Mouse (Mus musculus) thymus, postnatal 10 days (tissue): Measurements from ENCODE around the gene Clec1a.
"Not testable (repeated sequence)": the region's sequence is repeated elsewhere in the genome, so short reads cannot be mapped to it uniquely, and the experiment has no call there.

Experiments used
- DNase-seq, 2 experiments: peaks; one replicate each; pipeline ENCODE4 v3.0.0; 2021; ENCODE audit warnings: low spot score in 2 of 2

The Clec1a gene

DNA sequence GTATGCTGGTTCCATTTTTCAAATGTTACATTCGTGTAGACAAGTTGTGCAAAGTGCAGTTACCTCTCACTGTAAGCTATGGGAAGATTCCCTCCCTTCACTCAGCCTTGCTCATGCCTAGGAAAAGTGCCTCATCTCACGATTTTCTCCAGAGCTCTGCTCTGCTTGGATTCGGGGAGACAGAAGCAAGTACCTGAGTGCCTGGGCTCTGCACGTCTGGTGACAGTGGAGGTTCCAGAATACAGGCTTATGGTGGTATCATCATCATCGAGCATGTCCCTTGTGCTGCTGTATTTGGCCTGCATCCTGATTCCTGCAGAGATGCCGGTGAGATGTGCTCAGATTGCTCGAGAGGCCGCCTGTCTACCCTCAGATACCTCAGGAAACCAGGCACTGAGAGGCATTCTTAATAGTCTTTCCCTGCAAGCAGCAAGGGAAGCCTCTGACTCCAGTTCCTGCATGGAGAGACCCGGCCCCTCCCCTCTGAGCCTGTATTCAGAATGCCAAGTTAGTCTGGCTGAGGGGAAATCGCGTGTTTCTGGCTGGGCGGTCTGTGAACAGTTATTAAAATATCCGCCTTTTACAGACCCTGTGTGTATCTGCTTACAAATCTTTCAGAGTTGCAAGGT is at the start of gene Clec1a:
Gene Clec1a (minus strand): TSS at position 590 of the 629 bp plus-strand sequence.
- no peak for DNase-seq

DNA sequence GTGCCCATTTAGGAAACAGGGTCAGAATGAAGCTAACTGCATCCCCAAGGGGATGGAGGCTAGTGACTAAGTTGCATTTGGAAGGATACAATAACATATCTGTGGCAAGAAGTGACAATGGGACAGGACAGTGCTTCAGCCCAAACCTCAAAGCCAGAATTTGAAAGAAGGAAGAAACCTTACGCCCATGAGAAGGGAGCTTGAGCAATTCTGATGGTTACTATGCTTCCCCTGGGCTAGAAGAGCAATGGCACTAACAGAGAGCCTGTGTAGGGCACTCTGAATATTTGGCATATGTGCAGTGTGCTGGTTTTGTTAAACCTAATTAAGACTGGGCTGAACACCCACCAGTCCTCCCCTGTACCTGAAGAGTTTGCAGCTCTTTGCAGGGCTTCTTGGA is 47.7 kb upstream of the Clec1a start:
- not testable (repeated sequence) for DNase-seq

DNA sequence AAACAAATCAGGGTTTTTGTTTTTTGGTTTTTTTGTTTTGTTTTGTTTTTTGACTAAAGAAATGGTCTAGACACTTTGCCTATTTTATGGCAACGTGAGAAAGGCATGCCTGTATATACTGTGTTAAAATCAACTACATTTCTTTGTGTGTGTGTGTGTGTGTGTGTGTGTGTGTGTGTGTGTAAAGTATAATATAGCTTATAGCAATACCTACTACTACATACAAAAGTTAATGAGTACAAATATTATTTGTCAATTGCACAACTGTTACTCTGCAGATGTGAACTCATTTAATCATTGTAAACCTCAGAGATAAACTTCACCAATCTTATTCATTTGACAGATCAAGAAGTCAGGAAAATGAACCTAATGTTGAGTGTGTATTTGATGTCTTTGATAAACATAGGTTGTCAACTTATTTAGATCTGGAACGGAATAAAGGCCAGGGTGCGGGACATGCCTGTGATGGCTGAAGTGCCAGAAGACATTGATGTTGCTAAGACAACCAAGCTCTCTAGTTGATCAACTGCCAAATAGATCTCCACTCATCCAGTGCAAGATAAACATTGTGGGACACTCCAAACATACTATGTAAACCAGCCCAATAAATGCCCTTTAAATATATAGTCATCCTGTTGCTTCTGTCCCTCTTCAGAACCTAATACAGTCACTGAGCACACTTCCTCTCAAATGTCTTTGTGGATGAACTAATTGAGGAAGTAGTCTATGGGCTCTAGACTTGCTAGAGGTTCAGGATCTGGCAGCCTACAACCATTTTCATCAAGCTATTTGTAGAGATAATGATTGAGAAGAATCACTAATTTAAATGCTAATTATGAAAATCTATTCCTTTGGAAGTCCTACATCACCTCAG is 45.8 kb upstream of the Clec1a start:
- DNase-seq = no peak

DNA sequence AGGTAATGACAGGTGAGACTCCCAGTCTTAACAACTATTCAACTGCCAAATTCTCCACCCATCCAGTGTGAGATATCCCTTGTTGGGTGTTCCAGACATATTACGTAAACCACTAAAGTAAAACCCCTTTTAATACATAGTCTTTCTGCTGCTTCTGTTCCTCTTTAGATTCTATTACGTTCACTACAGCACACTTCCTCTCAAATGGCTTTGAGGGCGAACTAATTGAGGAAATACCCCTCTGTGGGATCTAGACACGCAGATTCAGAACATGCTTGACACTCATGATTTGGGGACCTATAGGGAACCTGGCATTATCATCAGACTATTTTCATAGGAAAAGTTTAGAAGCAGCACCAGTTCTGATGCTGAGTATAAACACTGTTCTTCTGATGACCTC is 43.1 kb upstream of the Clec1a start:
- DNase-seq = no peak

DNA sequence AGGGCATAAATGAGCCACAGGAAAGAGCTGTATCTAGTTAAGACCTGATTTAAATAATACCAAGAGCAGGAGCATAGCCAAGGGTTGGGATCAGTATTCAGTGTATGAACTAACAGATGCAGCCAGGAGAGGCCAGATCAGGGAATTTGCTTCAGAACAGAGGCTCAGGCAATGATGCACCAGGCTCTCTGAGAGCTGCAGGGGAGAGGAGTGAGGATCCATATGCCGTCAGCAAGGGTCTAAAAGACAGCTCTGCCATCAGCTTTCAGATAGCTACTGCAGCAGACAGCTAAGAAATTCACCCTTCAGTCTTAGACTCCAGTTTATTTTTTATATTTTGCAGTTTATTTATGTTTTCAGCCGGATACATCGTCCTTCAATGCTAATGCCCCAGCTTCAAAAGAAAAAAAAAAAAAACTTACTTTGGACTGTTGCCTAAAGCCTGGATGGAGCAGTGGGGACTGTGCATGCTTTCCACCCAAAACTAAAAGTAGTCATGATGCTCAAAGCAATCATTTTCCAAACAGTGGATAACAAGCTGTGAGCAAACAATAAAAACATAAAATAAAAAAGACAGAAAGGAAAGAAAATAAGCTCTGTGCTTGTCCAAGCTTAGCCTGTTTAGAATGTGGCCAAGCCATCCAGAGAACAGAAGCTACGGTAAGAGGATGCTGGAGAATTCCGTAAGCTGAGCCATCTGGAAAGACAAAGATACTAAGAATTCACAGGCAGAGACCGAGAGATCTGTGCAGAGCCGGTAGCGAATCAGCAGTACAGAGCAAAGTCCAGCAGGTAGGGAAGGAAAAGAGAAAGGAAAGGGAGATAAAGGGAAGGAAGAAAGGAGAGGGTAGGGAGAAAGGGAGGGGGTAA is 28.5 kb upstream of the Clec1a start:
- DNase-seq = no peak

DNA sequence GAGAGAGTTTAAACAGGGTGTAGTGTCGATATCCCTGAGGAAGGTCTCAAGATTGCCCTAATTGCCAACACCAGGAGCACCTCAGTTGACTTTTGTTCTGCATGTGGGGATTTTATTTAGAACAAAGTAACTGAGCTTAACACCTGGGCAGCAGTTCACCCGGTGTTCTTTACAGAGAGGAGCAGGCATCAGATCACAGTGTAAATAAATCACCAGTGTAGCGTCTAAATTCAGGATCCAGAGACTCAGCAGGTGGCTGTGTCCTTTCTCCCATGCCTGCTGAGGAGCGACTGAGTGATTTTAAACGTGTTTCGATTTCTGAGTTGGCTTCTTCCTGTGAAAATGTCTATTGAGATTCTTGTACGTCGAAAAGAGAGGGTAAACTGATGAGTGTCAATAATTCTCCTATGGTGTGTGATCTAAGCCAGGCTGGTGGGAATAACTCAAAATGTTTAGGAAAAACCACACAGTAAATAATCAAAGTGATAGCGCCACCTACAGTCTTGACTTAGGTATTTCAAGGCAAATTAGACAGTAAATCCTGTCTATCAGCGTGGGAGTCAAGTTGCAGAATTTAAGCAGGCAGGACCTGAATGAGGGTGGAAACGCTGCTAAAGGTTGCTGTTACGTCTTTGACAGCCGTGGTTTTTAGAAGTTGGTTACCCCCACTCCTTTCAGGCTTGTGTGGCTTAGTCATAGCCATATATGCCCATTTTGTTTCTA is 24.8 kb upstream of the Clec1a start:
- DNase-seq = peak in 1 of 2 experiments; percentile 6

DNA sequence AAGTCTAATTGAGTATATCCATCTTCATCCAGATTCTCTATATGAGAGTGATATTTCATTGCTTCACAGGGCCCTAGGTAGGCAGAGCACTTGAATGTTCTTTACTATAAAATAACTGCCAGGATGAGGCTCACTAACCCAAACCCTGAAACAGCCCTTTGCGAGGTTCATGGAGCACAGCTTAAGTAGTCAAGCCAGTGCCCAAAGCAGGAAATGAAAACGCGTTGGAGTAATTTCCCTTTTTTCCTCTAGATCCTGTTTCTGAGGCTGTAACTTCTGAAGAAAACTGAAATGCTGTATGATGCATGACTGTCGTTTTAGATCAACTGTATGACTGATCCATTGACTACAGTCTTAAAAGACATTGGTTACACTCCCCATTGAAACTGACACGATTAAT is 20.8 kb upstream of the Clec1a start:
- DNase-seq = no peak

DNA sequence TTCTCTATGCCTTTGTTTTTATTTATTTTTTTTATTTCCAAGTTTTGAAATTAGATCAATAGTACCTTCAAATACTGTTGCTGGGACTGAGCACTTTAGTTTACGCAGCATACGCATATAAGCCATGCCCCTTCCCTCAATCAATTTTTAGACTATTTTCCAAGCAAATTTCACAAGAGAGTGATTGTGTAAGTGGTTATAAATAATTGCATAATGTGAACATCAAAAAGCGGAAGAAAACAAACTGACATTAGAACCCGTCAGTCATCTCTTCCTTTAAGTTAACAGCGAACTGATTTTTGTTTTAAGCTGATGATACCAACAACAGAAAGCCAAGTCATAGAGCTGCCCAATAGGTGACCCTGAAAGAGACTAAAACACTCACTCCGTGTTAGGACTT is 19.6 kb upstream of the Clec1a start:
- DNase-seq = no peak

DNA sequence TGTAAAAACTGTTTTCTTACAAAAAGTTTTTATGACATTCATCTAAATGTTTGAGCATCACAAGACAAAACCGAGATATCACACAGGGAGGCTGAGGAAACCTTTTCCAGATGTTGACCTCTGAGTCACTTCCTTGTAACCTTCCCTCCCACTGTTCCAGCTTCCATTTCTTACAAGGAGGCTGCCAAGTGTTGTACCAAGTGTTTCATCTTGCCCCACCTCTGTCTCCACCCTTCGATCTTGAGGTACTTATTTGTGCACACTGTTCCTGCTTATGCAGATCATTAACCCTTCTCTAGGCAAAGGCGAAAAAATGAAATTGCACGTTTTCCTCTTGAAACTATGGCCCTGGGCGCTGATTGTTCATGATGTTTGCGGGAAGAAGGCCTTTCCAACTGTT is 2.1 kb downstream of the Clec1a start:
- no peak for DNase-seq

DNA sequence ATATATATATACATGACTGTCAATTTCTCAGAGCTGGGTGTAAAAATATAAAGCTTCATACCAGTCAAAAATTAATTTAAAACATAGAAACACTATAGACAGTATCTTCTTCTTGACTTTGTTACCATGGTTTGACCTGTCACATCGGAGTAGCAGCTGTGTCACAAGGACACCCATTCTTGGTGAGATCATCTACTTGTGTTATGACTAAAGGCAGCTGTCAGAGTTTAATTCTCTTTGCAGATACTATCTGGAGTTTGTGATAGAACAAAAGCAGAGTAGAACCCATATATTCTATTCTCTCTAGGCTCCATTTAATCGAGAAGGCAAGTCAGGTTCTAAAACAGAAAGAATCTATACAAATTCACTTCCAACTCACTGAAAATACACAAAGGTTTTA is 13.8 kb downstream of the Clec1a start:
- DNase-seq = no peak

DNA sequence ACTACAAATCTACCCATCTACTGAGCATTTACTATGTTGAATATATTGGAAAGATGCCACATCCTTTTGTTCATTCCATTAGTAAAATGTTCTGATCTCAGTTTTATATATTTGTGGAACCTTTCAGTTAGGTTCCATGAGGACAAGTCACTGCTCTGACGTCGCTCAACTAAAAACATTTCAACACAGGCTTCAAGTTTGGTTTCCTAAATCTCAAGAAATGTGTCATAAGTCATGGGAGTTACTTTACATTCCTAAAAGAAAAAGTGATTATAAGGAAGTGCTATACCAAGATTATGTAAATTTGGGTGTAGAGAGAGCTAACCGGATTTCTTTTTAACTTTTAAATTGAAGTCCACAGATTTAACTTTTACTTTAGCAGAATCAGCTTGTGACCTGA is 15.8 kb downstream of the Clec1a start:
- DNase-seq = no peak

DNA sequence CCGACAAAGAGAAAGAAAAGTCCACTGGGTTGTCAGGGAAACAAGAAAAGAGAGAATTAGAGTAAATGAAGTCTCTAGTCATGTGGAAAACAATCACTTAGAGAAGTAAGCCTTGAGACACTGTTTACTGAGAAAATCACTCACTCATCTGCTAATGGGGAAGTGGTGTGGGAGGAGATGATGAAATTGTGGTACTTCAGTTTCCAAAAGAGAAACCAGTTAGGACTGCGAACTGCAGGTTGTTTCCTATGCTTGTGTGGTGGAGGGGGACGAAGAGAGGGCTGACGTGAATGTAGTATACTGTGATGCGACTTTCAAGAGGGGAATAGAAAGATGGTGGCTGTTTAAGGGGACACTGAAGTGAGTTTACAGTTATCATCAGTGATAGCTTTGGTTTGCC is 17.6 kb downstream of the Clec1a start:
- no peak for DNase-seq

DNA sequence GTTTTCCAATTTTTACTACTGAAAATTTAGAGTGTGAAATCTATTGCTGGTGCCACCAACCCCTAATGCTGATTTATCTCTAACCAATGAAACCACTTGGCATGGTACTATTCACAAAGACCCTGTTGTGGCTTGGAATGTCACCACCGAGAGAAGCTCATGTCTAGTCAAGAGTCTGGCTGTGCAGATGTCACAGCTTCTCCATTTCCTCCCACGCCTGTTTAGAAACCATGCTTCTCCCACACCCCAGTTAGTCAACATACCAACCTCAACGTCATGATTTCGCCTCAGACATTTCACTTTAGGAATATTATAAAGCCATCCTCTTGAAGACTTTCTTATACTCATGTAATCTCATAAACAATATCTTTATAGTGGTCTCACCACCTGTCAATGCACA is 24.5 kb downstream of the Clec1a start:
- DNase-seq = no peak

DNA sequence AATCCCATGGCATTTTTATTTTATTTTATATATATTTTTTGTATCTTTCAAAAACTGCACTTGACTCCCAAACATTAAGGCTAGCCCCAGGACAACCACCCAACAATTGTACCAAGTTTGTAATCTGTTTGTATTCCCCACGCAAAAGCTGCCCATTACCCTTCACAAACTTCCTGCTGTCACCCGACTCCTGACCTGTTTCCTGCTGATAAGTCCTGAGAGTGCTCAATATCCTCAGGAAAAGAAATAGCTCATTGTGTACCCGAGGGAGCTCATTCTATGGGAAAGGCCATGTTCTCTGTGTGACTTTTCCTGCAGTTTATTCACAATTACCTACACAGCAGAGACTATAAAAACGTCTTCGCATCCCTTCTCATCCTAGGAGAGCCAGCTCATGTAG is 26.0 kb downstream of the Clec1a start:
- DNase-seq = no peak

DNA sequence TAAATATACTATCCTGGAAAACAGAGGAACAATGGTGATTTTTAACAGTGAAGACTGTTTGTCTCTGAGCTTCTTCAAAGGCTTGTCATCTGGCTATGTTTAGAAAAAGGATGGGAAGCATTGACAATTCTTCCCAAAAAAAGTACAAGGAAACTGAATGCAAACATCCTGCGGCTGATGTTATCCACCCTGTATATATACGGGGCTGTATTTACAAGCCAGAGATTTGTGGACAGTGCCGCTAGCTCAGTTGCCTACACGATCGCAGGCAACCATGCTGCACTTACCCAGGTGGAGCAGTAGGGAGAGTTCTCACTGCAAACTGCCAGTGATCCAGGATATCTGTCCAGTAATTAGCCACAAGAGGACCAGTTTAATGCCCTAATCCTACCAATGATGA is 26.6 kb downstream of the Clec1a start:
- DNase-seq = no peak

DNA sequence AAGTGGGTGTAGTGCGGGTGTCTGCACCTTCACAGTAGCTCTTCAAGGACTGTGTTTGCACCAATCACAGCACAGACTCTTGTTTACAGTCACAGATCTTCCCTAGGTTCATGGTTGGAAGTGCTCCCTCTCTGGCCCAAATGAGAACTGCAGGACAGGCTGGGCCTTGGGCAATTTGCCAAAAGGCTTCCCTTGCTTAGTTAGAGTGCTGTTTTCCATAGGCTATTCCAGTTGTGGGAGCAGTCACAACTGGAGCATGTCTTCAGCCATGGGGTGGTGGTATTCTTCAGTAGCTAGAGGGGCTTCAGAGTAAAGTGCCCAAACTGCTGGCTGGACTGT is 28.1 kb downstream of the Clec1a start:
- peak; percentile 19 to 64 for DNase-seq

DNA sequence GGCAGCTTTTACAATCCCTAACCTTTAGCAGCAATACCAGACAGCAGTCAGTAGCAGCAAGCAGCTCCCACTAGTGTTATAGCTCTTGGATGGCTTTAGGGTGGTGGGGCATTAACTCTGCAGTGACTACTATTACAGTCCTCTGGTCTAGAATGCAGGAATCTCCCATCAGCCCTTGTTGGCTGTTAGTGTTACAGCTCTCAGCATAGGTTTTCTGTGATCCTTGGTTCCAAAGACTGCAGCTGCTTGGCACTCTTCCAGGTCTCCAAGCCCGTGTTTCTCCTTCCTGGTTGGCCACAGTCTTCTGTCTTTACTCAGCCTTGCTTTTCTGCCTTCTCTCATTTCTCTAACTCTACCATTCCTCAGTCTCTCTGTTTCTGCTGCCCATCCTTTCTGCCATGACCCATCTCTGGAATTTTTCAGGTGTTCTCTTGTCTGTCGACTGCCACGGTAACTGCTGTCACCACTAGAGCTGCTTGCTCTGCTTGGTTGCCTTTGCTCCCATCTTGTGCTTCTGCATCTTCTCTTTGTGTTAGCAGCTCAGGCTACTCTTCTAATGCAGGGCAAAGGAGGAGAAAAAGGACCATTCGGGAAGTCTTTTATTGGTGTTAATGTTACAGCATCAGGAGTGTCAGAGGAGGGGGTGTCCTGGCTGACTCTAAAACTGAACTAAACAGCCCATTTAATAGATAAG is 28.6 kb downstream of the Clec1a start:
- no peak for DNase-seq

DNA sequence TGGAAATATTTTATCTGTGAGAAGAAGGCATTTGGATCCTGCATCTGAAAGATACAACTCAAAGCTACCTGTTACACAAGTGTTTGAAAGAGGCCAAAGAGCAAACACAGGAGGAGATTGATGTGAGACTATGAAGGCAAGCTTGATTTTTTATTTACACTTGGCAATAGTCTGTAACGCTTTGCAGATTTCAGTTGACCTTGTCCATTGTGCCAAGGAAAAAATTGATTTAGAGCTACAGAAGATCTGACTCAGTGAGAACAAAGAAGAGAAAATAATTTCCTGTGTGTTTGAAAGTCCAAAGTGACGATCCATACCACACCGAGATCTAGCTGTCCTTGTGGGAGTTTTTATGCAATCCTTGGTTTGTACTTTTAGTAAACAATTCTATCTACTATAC is 29.5 kb downstream of the Clec1a start:
- DNase-seq = no peak

DNA sequence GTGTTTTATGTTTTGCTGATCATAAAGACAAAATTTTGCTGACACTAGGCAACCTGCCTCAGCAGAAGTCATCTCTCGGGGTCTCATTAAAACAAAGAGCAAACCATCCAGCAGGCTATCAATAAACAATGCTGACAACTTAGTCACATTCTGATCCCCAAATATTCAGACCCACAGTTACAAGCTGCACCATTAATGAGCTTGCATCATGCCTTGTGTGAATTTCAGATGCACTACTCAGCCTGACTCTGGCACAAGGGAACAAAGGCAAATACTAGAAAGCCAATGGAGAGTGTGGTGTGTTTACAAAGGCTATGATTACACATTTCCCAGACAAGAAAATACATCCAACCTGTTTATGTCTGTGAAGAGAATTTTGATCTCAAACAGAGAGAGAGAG is 37.6 kb downstream of the Clec1a start:
- DNase-seq = no peak

DNA sequence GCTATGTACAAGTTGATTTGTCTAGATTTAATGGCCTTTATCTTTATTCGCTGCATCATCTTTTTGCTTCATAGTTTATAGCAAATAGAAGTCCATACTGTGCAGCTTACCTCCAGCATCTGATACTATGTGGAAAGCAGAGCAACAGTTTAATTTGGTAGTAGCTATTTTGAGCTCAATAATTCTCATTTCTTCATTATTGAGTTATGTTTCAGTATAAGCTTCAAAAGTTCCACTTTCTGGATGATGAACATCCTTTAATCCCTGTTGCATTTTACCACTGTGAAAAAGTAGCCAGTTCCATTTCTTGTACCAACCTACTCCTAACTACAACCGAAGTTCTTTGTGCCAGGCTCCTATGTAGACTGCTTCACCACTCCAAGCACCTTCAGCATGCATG is 43.2 kb downstream of the Clec1a start, which contains the start of gene Clec9a:
Gene Clec9a (plus strand): TSS at position 301 of the 400 bp plus-strand sequence.
- no peak for DNase-seq

DNA sequence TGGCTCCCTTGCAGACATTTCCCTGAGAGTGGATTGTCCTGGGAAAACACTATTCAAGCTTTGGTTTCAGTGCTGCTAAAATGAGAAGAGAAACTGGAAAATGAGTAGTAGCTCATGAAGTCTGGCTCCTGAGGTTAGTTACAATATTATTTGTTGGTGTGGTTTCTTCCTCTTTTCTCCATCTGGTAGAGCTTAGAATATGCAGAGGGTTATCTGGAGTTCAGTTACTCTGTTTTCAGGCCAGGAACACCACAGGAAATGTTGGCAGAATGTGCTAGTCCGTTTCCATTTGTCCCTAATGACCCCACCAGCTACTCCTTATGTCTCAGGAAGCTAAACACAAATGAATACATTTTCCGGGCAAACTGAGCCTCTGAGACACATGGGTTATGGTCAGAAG is 44.5 kb downstream of the Clec1a start:
- no peak for DNase-seq
